Mouse (Mus musculus): ENCODE results near the gene Fbxo46.

GRCm38 (mm10) chr7:19078732-19079131 is 40.9 kb upstream of the Fbxo46 start:
- no peak for TF ChIP-seq CTCF (IDR thresholded peaks at IDR 0.05; ENCODE audit: borderline replicate concordance, insufficient read depth, low read length)
- TF ChIP-seq POLR2A (IDR thresholded peaks at IDR 0.05; ENCODE audit: low read depth, low read length), result no peak

Measured in embryonic fibroblast, embryonic 13.5 days (primary cell).